Mouse (Mus musculus) thymus, adult 18-20 months (tissue): Measurements from ENCODE around the gene Tmem88.

ENCODE experiments used
- DNase-seq, 2 experiments: peaks; one replicate each; pipeline ENCODE4 v3.0.0; 2022; ENCODE audit warnings: mixed read lengths in 2 of 2

Gene Tmem88

DNA sequence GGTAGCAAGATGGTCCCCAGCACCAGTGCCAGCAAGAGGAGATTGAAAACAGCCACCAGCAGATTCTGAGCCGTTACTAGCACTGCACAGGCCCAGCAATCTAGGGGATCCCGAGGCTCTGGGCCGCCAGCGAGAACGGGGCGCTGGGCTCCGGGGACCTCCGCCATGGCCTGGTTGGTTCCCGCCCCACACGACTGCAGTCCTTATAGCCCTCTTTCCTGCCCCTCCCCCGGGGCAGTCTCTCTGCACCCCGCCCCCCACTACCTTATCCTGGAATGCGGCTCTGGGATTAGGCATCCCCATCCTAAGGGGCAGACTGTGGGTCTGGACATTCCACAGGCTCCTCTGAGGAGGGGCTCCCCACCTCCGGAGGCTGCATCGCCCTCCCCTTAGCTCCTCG is at the start of gene Tmem88:
Tmem88 (minus strand) TSS at position 176 of the 400 bp plus-strand sequence.
- peak in 1 of 2 experiments; percentile 23 for DNase-seq

DNA sequence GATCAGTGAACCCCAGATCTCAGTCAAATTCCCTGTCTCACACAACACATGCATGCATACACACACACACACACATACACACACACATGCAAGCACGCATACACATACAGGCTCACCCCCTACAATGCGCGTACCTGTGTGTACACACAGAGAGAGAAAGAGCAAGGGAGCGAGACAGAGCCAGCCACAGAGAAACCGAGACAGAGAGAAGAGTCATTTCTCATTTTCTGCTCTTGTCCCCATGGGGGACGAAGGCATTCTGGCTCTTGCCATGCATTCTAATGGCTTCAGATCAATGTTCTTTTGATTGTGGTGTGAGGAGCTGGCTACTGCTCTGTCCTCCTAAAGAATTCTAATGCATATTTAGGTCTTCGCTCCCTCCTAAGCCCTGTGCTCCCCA is 49.3 kb upstream of the Tmem88 start:
- no peak for DNase-seq

GRCm38 (mm10) chr11:69443328-69443727 is 45.3 kb upstream of the Tmem88 start:
- no peak for DNase-seq

DNA sequence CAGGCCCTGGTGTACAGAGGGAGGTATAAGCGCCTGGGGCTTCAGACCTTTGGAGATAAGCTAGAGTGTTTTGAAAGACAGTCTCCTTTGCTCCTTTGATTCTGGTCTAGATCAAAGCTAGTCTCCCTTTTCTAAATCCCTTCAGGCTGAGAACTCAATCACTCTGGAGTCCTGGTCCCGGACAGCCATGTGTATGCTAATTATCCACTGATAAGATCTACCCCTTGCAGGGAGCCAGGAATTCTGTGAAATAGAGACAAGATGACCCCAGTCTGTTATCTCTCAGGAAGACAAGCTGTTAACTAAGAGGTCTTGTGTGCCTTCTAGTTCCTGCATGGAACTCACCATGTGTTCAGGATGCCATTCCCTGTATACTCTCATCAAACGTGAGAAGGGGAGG is 39.3 kb upstream of the Tmem88 start:
- no peak for DNase-seq

- no peak for DNase-seq
Measured at GRCm38 (mm10) chr11:69433189-69433588, 35.2 kb upstream of the Tmem88 start.

DNA sequence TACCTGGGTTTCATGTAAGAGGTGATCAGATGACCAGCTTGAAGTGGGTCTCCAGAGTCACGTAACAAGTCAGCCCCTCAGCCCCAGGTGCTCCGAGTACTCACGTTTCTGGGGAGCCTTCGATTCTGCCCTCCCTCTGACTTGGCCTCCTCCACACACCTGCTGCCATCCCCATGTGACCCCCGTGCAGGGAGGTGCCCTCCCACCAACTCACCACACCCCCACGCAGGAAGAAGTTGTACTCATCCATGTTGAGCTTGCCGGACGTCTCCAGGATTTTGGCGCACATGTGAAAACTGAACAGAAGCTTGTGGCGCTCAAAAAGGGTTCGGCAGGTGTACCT is 34.6 kb upstream of the Tmem88 start:
- peak in 1 of 2 experiments; percentile 21 for DNase-seq

GRCm38 (mm10) chr11:69431829-69432639 is 34.0 kb upstream of the Tmem88 start:
- peak; percentile 53 to 69 for DNase-seq

DNA sequence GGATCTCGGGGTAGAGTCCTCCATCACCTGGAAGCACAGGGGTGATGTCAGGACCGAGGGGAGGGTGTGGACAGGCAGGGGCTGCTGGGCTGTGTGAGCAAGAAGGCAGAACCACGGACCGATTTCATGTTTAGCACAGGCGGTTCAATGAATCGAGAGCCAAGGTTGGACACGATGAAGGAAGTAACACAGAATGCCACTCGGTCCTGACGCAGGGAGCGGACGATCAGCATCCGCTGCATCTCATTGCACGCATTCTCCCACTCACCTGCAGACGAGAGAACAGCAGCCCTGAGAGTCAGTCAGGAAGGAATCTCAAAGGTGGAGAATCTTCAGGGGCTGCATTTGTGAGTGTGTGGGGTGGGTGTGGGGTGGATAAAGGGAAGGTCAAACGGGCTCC is 32.6 kb upstream of the Tmem88 start:
- DNase-seq = no peak

- no peak for DNase-seq
Measured at GRCm38 (mm10) chr11:69429313-69429712, 31.3 kb upstream of the Tmem88 start.

DNA sequence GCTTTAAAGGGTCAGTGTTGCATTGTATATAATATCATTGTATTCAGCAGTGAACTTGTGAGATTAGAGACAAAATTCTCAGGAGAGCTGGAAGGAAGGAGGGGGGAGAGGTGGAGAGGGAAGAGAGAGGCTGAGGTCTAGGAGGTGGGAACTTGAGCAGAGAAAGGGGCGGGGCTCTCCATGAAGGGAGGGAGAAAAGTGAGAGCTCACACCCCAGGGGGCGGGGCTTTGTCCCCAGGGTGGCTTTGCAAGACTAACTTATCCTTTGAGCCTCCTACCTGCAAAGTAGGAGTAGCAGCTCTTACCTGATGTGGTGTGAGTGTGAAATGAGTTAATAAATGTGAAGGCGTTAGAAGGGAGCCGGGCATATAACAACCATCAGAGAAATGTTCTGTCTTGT is 30.7 kb upstream of the Tmem88 start:
- peak in 1 of 2 experiments; percentile 34 for DNase-seq

DNA sequence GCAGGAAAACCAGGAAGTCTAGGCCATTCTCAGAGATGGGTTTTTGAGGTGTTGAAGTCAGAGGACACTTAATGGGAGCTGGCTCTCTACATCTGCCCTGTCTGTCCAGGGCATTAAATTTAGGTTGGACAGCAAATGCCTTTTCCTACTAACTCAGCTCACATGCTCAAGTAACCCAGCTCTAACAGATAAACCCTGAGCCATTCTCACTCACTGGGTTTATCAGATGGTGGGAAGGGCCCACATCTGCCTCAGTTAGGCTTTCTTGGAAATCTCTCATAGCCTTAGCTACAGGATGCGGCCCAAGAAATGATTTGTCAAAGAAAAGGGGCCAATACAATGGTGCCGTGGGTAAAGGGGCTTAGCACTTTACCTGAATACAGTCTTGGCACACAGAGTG is 28.2 kb upstream of the Tmem88 start:
- no peak for DNase-seq

GRCm38 (mm10) chr11:69423885-69424284 is 25.9 kb upstream of the Tmem88 start:
- DNase-seq = no peak

GRCm38 (mm10) chr11:69422842-69423241 is 24.8 kb upstream of the Tmem88 start:
- DNase-seq = no peak

- DNase-seq = peak in 1 of 2 experiments; percentile 14
Measured at GRCm38 (mm10) chr11:69421131-69421977, 23.3 kb upstream of the Tmem88 start.

- DNase-seq = peak in 1 of 2 experiments; percentile 9
Measured at GRCm38 (mm10) chr11:69420554-69421000, 22.5 kb upstream of the Tmem88 start.

DNA sequence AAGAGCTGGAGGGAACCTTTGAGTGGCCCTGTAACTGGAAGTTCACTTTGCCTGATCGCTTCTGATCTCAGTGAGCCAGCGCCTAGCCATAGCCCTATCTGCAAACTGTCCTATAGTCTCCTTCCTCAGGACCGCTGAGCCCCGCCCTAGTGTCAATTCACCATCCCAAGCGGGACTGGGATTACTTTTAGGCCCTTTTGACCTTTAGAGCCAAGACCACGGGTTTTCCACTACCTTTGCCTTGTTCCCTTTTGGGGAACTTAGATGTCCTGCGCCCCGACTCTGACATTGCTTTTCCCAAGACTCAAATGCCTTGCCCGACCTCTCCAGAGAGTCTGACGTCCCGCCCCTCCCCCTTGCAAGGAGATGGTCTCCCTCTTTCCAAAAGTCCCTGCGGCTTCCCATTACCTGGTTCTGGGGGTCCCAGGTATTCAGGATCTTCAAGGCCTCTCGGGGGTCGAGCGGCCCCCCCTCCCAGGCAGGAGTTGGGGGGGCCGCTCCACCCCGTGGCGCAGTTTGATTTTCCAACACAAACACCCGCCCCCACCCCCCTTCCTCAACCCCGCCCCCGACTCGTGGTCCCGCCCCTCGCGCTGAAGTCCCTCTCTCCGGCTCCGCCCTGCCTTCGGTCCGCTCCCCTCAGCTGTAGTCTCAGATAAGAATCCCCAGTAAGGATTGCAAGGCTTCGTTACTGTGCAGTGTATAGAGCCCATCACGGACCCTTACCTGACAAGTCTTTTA is 21.9 kb upstream of the Tmem88 start:
- peak in 1 of 2 experiments; percentile 58 for DNase-seq

DNA sequence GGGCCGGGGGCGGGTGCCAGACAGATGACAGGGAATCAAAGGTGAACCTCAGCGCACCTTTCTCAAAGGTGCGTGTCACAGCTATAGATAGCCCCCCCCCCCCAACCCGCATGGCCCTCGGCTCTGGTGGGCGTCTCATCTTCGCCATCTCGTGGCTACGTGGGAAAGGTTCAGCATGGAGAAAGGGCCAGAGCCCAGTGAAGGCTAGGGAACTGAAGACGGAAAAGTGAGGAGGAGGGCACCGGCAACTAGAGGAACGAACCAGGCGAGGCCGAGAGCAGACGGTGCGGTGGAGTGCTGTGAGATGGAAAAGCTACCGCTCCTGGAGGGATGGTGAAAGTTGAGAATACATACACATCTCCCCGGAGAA is 21.4 kb upstream of the Tmem88 start:
- peak in 1 of 2 experiments; percentile 58 for DNase-seq

- DNase-seq = peak; percentile 85 to 91
Measured at GRCm38 (mm10) chr11:69418481-69419442, 20.7 kb upstream of the Tmem88 start.

DNA sequence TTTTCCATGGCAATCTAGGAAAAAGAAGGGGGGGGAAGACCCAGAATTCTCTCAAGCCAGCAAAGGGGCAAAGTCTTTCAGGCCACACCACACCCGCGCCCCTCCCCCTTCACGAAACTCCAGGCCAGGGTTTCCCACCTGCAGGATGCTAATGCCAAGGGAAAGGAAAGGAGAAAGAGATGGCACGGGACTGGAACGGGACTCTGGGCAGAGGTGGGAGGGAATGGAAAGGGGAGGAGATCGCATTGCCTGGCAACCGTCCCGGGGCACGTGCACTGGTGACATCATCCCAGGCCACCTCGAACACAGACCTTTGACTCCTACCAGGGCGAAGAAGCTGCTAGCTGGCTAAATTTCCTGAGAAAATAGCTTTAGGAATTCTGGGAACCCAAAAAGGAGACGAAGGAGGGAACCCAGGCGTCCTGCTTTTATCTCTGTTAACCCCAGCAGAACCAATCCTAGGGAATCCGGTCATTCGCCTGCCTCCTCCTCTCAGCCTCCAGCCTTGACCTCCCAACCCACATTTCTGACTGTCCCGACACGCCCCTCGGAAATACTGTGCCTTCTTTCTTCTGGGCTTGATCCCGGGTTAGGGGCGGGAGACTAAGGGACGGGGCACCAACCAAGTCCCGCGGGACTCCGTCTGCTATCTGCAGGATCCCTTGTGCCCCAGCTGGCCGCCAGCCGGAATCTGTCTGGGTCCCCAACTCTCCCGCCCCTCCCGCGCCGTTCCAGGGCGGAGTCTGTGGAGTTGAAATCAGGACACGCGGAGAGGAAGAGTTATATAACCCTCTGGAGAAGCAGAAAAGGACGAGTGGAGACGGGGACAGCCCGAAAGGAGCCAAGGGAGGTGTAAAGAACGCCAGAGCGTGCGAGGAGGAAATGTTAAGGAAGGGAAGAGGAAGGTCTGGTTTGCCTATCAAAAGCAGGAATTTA is 19.7 kb upstream of the Tmem88 start:
- DNase-seq = peak; percentile 60 to 75

DNA sequence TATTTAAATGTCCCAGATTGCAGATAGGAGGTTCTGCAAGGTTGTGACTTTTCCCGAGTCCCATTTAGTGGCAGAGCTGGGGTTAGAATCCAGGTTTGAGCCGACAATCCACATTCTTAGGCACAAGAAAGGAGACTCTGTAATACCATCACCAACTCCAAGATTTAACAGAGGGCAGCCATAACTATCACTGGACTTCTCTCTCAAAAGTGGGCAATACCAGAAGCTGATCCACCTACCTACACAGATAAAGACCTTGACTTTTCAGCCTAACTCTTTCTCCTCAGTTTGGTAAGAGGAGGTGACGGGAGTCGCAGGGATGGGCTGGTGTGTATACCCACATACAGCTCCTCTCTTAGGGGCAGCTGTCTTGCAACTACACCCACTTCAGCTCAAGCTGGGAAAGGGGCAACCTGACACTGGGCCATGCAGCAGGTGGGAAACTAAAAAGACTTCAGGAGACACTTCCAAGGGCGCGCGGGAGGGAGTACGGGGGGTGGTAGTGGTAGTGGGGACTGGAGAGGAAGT is 19.0 kb upstream of the Tmem88 start:
- DNase-seq = no peak
